Mouse (Mus musculus): ENCODE results near the gene Ulk2.
"Not testable (repeated sequence)": the region's sequence is repeated elsewhere in the genome, so short reads cannot be mapped to it uniquely, and the experiment has no call there.

Ulk2 gene

GRCm38 (mm10) chr11:61793441-61793840 is 61.4 kb downstream of the Ulk2 start:
- CTCF ChIA-PET = interaction anchor here in 1 of 4 experiments (0.6 kb wide), 1 partner anchor 132 kb away, joined by 3 read pairs; no protein-coding TSS in a partner anchor
- POLR2A ChIA-PET = interaction anchor here in 2 of 4 experiments (0.6 to 1.9 kb wide), 6 partner anchors 10 to 686 kb away, joined by 3 to 6 read pairs (median 3); no protein-coding TSS in a partner anchor

- ChIA-PET CTCF (no interaction called here), POLR2A (interaction anchor here in 1 of 4 experiments (1.0 kb wide), 1 partner anchor 763 kb away, joined by 7 read pairs; the partner anchor contains the start of gene Ubb)
Measured at GRCm38 (mm10) chr11:61788550-61788949, 66.3 kb downstream of the Ulk2 start.

GRCm38 (mm10) chr11:61782526-61782925 is 72.3 kb downstream of the Ulk2 start:
- CTCF ChIA-PET = not testable (repeated sequence)
- POLR2A ChIA-PET = interaction anchor here in 2 of 4 experiments (0.6 to 1.4 kb wide), 5 partner anchors 8 to 39 kb away, joined by 3 to 4 read pairs (median 3); partner anchors contain the start of gene Prpsap2 (in 1 of the 2)

- CTCF ChIA-PET = interaction anchor here in 2 of 4 experiments (0.8 to 1.2 kb wide), 2 partner anchors 101 to 153 kb away, joined by 3 read pairs; no protein-coding TSS in a partner anchor
- POLR2A ChIA-PET = interaction anchor here in 2 of 4 experiments (1.0 to 2.2 kb wide), 8 partner anchors 8 to 36 kb away, joined by 3 to 14 read pairs (median 4); partner anchors contain the start of gene Prpsap2 (in 2 of the 2)
Measured at GRCm38 (mm10) chr11:61774551-61775149, 80.2 kb downstream of the Ulk2 start.

- ChIA-PET POLR2A (interaction anchor here (0.5 to 2.6 kb wide), 49 partner anchors 8 to 914 kb away, joined by 3 to 30 read pairs (median 4); partner anchors contain the start of genes Fam83g (in 2 of the 4), Akap10 (in 1 of the 4), Mapk7 (in 1 of the 4) and Ulk2 (in 1 of the 4)), CTCF (interaction anchor here in 3 of 4 experiments (0.6 to 1.6 kb wide), 6 partner anchors 10 to 182 kb away, joined by 3 to 6 read pairs (median 4); no protein-coding TSS in a partner anchor)
Measured at GRCm38 (mm10) chr11:61761584-61762407, 93.1 kb downstream of the Ulk2 start, which contains the start of gene Prpsap2. TSS of gene Prpsap2 (minus strand) at chr11:61762088.

GRCm38 (mm10) chr11:61760518-61760917 is 94.4 kb downstream of the Ulk2 start:
- POLR2A ChIA-PET = interaction anchor here in 3 of 4 experiments (0.5 to 2.6 kb wide), 20 partner anchors 9 to 216 kb away, joined by 3 to 30 read pairs (median 8); partner anchors contain the start of gene Fam83g (in 1 of the 3)
- CTCF ChIA-PET = interaction anchor here in 1 of 4 experiments (1.6 kb wide), 1 partner anchor 9 kb away, joined by 6 read pairs; no protein-coding TSS in a partner anchor

- POLR2A ChIA-PET = interaction anchor here (0.6 to 1.8 kb wide), 8 partner anchors 10 to 966 kb away, joined by 3 to 9 read pairs (median 4); partner anchors contain the start of gene Ubb (in 1 of the 4)
- CTCF ChIA-PET = interaction anchor here in 2 of 4 experiments (0.5 to 0.6 kb wide), 2 partner anchors 107 to 137 kb away, joined by 3 read pairs; no protein-coding TSS in a partner anchor
Measured at GRCm38 (mm10) chr11:61757151-61757550, 97.7 kb downstream of the Ulk2 start.

DNA sequence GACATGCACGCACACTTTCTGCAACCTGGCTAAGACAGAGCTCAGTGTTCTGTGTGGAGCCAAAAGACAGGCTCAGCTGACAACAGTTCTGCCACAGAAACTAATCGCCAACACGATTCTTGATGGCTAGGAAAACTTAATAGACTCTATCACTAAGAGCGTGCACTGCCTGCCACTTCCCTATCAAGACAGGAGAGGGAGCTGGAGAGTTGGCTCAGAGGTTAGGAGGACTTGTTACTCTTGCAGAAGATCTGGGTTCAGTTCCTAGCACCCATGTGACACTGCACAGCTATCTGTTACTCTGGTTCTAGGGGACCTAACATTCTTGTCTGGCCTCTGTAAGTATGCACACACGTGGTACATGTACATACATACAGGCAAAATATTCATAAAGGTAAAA is 103.3 kb downstream of the Ulk2 start:
- ChIA-PET CTCF (interaction anchor here in 3 of 4 experiments (0.5 to 1.3 kb wide), 7 partner anchors 10 to 683 kb away, joined by 3 to 6 read pairs (median 3); partner anchors contain the start of gene Prpsap2 (in 2 of the 3)), POLR2A (interaction anchor here in 3 of 4 experiments (0.6 to 4.0 kb wide), 3 partner anchors 10 to 1386 kb away, joined by 5 to 28 read pairs (median 10); partner anchors contain the start of gene Prpsap2 (in 2 of the 3))

GRCm38 (mm10) chr11:61747161-61747560 is 107.7 kb downstream of the Ulk2 start:
- CTCF ChIA-PET = no interaction called here
- POLR2A ChIA-PET = interaction anchor here in 2 of 4 experiments (1.7 to 2.8 kb wide), 3 partner anchors 11 to 15 kb away, joined by 4 to 14 read pairs (median 10); partner anchors contain the start of gene Prpsap2 (in 2 of the 2)

DNA sequence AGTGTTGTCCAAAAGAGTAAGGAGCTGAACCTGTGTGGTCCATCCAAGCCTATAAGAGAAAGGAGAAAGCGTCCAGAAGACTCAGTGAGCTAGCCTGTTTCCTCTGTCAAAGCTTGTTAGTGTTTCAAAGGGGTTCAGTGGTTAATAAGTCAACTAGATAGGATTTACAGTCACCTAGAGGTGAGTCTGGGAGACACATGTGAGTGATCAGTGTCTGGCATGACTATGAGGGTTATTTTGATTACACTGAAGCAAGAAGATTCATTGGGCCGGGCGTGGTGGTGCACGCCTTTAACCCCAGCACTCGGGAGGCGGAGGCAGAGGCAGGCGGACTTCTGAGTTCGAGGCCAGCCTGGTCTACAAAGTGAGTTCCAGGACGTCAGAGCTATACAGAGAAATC is 109.1 kb downstream of the Ulk2 start:
- CTCF ChIA-PET = interaction anchor here in 3 of 4 experiments (0.7 to 0.8 kb wide), 4 partner anchors 31 to 678 kb away, joined by 3 to 8 read pairs (median 3); no protein-coding TSS in a partner anchor

DNA sequence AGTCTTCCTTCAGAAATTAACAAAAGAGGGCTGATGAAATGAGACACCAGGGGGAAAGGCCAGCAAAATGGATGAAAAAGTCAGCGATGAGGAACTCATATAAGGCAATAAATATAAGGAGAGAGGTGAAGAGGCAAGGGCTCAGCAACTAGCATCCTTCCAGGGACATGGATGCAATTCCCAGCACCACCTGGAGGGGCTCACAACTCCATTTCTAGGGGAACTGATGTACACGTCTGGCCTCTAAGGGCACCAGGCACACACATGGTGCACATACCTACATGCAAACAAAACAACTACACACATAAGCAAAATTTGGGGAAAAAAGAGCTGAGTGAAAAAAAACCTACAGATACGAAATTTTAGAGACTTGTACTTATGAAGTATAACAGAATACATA is 110.4 kb downstream of the Ulk2 start:
- POLR2A ChIA-PET = interaction anchor here in 1 of 4 experiments (1.4 kb wide), 1 partner anchor 10 kb away, joined by 4 read pairs; no protein-coding TSS in a partner anchor
- CTCF ChIA-PET = no interaction called here

More for the DNA sequence above, 109.1 kb downstream of the Ulk2 start:
- POLR2A ChIA-PET = interaction anchor here (0.6 to 2.8 kb wide), 7 partner anchors 9 to 935 kb away, joined by 3 to 14 read pairs (median 5); partner anchors contain the start of gene Prpsap2 (in 2 of the 4)

DNA sequence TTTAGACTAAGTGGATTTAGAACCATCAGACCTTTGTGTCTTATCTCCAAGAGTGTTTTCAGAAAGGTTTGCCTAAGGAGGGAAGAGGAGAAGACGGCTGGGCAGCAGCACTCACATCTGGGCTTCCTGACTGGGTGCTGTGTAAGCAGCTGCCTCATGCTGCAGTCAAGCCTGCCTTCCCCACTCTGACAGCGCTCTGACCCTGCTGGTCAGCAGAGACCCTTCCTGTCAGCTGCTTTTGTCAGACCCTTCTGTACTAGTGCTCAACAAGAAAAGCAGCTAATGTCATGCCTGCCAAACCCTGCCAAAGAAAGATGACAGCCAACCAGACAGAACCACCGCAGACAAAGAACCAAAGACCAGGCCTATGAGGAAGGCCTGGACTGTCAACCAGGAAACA is 111.1 kb downstream of the Ulk2 start:
- ChIA-PET CTCF (no interaction called here), POLR2A (interaction anchor here in 1 of 4 experiments (1.4 kb wide), 1 partner anchor 11 kb away, joined by 4 read pairs; no protein-coding TSS in a partner anchor)

DNA sequence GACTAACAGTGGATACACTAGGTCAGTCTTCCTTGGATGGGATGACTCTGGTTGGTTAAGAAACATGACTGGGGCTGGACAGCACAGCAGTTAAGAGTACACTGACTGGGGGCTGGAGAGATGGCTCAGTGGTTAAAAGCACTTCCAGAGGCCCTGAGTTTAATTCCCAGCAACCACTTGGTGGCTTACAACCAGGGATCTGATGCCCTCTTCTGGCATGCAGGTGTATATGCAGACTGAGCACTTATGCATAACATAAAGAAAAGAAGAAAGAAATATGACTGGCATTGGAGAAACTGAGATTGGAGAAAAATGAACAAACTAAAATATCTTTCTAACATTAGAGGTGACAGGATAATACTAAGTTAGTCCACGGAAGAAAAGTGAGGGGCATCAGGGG is 114.4 kb downstream of the Ulk2 start:
- CTCF ChIA-PET = no interaction called here

DNA sequence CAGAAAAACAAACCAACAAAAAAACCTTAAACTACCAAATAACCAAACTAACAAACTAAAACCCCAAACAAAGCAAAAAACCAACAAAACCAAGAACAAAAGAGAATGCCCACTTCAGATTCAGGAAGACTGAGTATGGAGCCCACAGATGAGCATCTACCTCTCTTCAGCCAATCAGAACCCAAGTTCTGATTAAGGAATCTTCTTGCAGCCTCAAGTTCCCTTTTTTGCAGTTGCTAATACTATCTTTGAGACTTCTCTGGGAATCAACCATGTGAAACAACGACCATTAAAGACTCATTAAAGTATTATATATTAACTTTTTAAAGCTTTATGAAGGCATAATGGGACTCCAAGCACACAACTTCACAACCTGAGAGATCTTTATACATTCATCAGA is 117.6 kb downstream of the Ulk2 start:
- CTCF ChIA-PET = no interaction called here
- POLR2A ChIA-PET = interaction anchor here in 1 of 4 experiments (1.5 kb wide), 1 partner anchor 24 kb away, joined by 3 read pairs; no protein-coding TSS in a partner anchor

More for the DNA sequence above, 114.4 kb downstream of the Ulk2 start:
- POLR2A ChIA-PET = interaction anchor here in 1 of 4 experiments (0.6 kb wide), 1 partner anchor 1269 kb away, joined by 5 read pairs; no protein-coding TSS in a partner anchor

DNA sequence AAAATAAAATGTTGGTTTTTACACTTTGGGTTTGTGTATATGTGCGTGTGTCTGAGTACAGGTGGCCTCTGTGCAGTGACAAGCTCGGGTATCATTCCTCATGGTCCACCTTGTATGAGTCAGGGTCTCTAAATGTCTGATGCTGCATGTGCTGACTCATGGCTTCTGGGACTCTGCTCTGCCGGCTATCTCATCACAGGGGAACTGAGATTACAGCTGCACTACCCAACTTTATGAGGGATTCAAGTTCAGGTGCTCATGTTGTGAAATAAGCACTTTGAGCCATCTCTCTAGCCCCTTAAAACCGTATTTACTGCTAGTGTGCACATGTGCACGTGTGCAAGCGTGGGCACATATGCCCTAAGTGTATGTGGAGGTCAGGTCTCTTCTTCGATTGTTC is 122.2 kb downstream of the Ulk2 start:
- ChIA-PET CTCF (interaction anchor here in 2 of 4 experiments (1.1 to 1.6 kb wide), 2 partner anchors 18 to 103 kb away, joined by 3 to 5 read pairs (median 3); no protein-coding TSS in a partner anchor), POLR2A (interaction anchor here in 2 of 4 experiments (0.7 to 1.4 kb wide), 3 partner anchors 38 to 116 kb away, joined by 3 to 4 read pairs (median 3); no protein-coding TSS in a partner anchor)

GRCm38 (mm10) chr11:61728037-61728436 is 126.8 kb downstream of the Ulk2 start:
- CTCF ChIA-PET = interaction anchor here in 2 of 4 experiments (1.0 to 1.9 kb wide), 2 partner anchors 13 to 15 kb away, joined by 3 to 5 read pairs (median 4); no protein-coding TSS in a partner anchor
- POLR2A ChIA-PET = interaction anchor here in 1 of 4 experiments (1.8 kb wide), 1 partner anchor 14 kb away, joined by 4 read pairs; no protein-coding TSS in a partner anchor
